In the genomic region with DNA sequence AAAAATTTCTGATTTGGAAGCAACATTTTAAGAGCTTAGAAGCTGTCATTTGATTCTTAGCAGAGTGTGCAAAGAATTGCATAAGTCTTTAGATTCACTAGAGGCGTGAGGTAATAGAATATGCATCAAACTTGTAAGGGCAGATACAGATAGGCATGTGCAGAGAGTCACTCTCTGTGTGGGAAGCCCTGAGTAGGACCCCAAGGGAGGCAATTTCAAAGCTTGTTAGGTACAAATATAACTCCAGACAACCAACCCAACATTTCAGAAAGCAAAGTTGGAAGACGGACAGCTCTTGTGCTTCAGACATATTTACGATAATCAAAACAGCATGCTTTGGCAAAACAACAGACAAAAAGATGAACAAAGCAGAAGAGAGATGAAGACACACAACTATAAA, we compare ENCODE assay signal across 28 mouse cellular contexts. TPM values are rescaled to one million over a fixed set of nuclear protein-coding genes. Genes with fewer than 3 reads are reported as not detected.
"Had no signal": no experiment of that assay in that cellular context is flagged by ENCODE, and none has a peak within 500 bp of the region (broad histone marks: within the 10 kb centered on the region; RNA-seq: fewer than 3 reads in every experiment).

No protein-coding gene starts in this region.

- ATAC-seq: liver, embryonic 12.5 days; liver, postnatal 0 days; midbrain, embryonic 13.5 days; midbrain, embryonic 15.5 days; midbrain, embryonic 16.5 days had no signal

- H3K4me3 ChIP-seq: left cerebral cortex, adult 2 months; limb, embryonic 12.5 days; limb, embryonic 13.5 days; limb, embryonic 15.5 days; liver, embryonic 12.5 days; liver, embryonic 13.5 days; liver, embryonic 15.5 days; lung, embryonic 15.5 days; megakaryocyte, embryonic 14.5 days; midbrain, embryonic 12.5 days; midbrain, embryonic 13.5 days; midbrain, embryonic 15.5 days; myocyte; neural tube, embryonic 12.5 days; neural tube, embryonic 13.5 days had no signal

- H3K4me1 ChIP-seq: liver, embryonic 12.5 days; liver, embryonic 15.5 days; midbrain, embryonic 12.5 days; midbrain, embryonic 13.5 days; midbrain, embryonic 15.5 days; neural tube, embryonic 12.5 days; neural tube, embryonic 13.5 days had no signal

- H3K9ac ChIP-seq: limb, embryonic 12.5 days; limb, embryonic 13.5 days; limb, embryonic 15.5 days; liver, embryonic 12.5 days; liver, embryonic 13.5 days; liver, embryonic 14.5 days; liver, embryonic 15.5 days; liver, postnatal 0 days; lung, embryonic 14.5 days; lung, embryonic 15.5 days; midbrain, embryonic 12.5 days; midbrain, embryonic 13.5 days; midbrain, embryonic 15.5 days; neural tube, embryonic 12.5 days; neural tube, embryonic 13.5 days had no signal

- H3K4me2 ChIP-seq: limb, embryonic 12.5 days; limb, embryonic 13.5 days; limb, embryonic 15.5 days; liver, embryonic 11.5 days; liver, embryonic 12.5 days; liver, embryonic 13.5 days; liver, embryonic 15.5 days; lung, embryonic 14.5 days; lung, embryonic 15.5 days; midbrain, embryonic 12.5 days; midbrain, embryonic 13.5 days; midbrain, embryonic 15.5 days; neural tube, embryonic 12.5 days; neural tube, embryonic 13.5 days had no signal

- H3K9me3 ChIP-seq: limb, embryonic 12.5 days; limb, embryonic 13.5 days; limb, embryonic 15.5 days; liver, embryonic 12.5 days; liver, embryonic 13.5 days; liver, embryonic 15.5 days; lung, embryonic 15.5 days; midbrain, embryonic 12.5 days; midbrain, embryonic 13.5 days; midbrain, embryonic 15.5 days; neural tube, embryonic 12.5 days; neural tube, embryonic 13.5 days had no signal

- DNase-seq: left cerebral cortex, postnatal 4 days; liver; liver, embryonic 13.5 days; liver, postnatal 0 days; lung, adult 18-20 months; lung, adult 2 months had no signal

- H3K27ac ChIP-seq: left cerebral cortex, adult 2 months; limb, embryonic 12.5 days; limb, embryonic 13.5 days; limb, embryonic 15.5 days; liver, embryonic 12.5 days; liver, embryonic 13.5 days; liver, embryonic 14.5 days; liver, embryonic 15.5 days; lung, embryonic 15.5 days; macrophage; midbrain, embryonic 12.5 days; midbrain, embryonic 13.5 days; midbrain, embryonic 15.5 days; neural tube, embryonic 12.5 days; neural tube, embryonic 13.5 days had no signal

- H3K27me3 ChIP-seq: limb, embryonic 12.5 days; limb, embryonic 13.5 days; limb, embryonic 15.5 days; liver, embryonic 12.5 days; liver, embryonic 13.5 days; liver, embryonic 15.5 days; lung, embryonic 15.5 days; midbrain, embryonic 12.5 days; midbrain, embryonic 13.5 days; midbrain, embryonic 15.5 days; neural tube, embryonic 12.5 days; neural tube, embryonic 13.5 days had no signal

- H3K36me3 ChIP-seq: limb, embryonic 12.5 days; limb, embryonic 13.5 days; limb, embryonic 15.5 days; liver, embryonic 12.5 days; liver, embryonic 13.5 days; liver, embryonic 15.5 days; lung, embryonic 15.5 days; midbrain, embryonic 12.5 days; midbrain, embryonic 13.5 days; midbrain, embryonic 15.5 days; neural tube, embryonic 12.5 days; neural tube, embryonic 13.5 days had no signal

RNA-seq across cellular contexts. Expression of a gene that starts 22.5 kb away (rescaled TPM):
- total RNA-seq: left cerebral cortex, adult 8-10 months; midbrain, postnatal 0 days had no signal
- polyA plus RNA-seq: lung, embryonic 14.5 days; midbrain, embryonic 14.5 days; midbrain, embryonic 15.5 days; myocyte; neural tube, embryonic 13.5 days had no signal
